Mouse (Mus musculus) forebrain, postnatal 0 days (tissue): Measurements from ENCODE around the gene Kif2b. TPM values are rescaled to one million over a fixed set of nuclear protein-coding genes. Genes with fewer than 3 reads are reported as not detected.

Source experiments
- ATAC-seq: fragments of 200-750 bp; cut with Nextera tagmentation; 2 replicates; pipeline ENCODE4 v1.8.0; 2017; ENCODE audit warnings: mild to moderate bottlenecking, moderate library complexity
- DNase-seq: peaks from one replicate; pipeline ENCODE4 v3.0.0-alpha.2; 2015
- H3K27ac ChIP-seq: fragments of 300-500 bp; sonication (generic); 2 replicates; pipeline ENCODE4 v1.5.1; 2014; ENCODE audit warnings: low read depth, mild to moderate bottlenecking, antibody characterized with exemption, low read length, moderate library complexity, mixed read lengths
- H3K27me3 ChIP-seq: fragments of 300-500 bp; sonication (generic); 2 replicates; pipeline ENCODE4 v1.6.1; 2014; ENCODE audit warnings: mild to moderate bottlenecking, low read length, mixed read lengths; ENCODE audit not compliant: insufficient read depth
- H3K36me3 ChIP-seq: fragments of 300-500 bp; sonication (generic); 2 replicates; pipeline ENCODE4 v1.6.1; 2014; ENCODE audit warnings: mild to moderate bottlenecking, moderate library complexity; ENCODE audit not compliant: insufficient read depth
- H3K4me1 ChIP-seq: fragments of 300-500 bp; sonication (generic); 2 replicates; pipeline ENCODE4 v1.6.1; 2014; ENCODE audit warnings: antibody characterized with exemption; ENCODE audit not compliant: insufficient read depth
- H3K4me2 ChIP-seq: fragments of 300-500 bp; sonication (generic); 2 replicates; pipeline ENCODE4 v1.6.1; 2014; ENCODE audit warnings: low read depth, mild to moderate bottlenecking, moderate library complexity
- H3K4me3 ChIP-seq: fragments of 300-500 bp; sonication (generic); 2 replicates; pipeline ENCODE4 v1.5.1; 2014; ENCODE audit warnings: low read depth, low read length, mixed read lengths
- H3K9ac ChIP-seq: fragments of 300-500 bp; sonication (generic); 2 replicates; pipeline ENCODE4 v1.6.1; 2014; ENCODE audit warnings: mild to moderate bottlenecking
- H3K9me3 ChIP-seq: fragments of 300-500 bp; sonication (generic); 2 replicates; pipeline ENCODE4 v1.6.1; 2016; ENCODE audit warnings: low read length
- CTCF ChIP-seq: sonication (generic); IDR thresholded peaks from 2 replicates; pipeline ENCODE4 v1.5.1; 2016; ENCODE audit warnings: antibody characterized with exemption, control low read depth, low read depth
- WGBS: fragments of 180-500 bp; shearing (Covaris S2); extraction: QIAGEN DNeasy Blood & Tissue Kit; methylation state at CpG from one replicate; pipeline ENCODE4 v1.1.7; 2014; 5-methylcytosine and 5-hydroxymethylcytosine counted together
- polyA plus RNA-seq: library from polyadenylated mRNA; unstranded; fragments of >200 nt; fragmentation: Nextera tagmentation; extraction: Ambion mirVana; gene quantifications from 2 replicates; pipeline ENCODE4 v1.2.1, GENCODE M21; 2015
- total RNA-seq: library from RNA; depleted of rRNA; stranded (reverse); fragments of >200 nt; gene quantifications from 2 replicates; pipeline ENCODE4 v1.2.3, GENCODE M21; 2014; rRNA removed

Kif2b gene
- total RNA-seq, result not detected in 2 replicates
- not detected in 2 replicates for polyA plus RNA-seq

- ATAC-seq, result no peak
- WGBS, result 83% methylated on average over 9 of the region's 9 CpGs
- no peaks in the 10 kb centered on the region for H3K9me3 ChIP-seq
- H3K4me3 ChIP-seq, result no peak within 1 kb of the TSS
- no peaks in the 10 kb centered on the region for H3K36me3 ChIP-seq
- no peak within 1 kb of the TSS for H3K4me2 ChIP-seq
- no peak for DNase-seq
- no peak within 1 kb of the TSS for H3K27ac ChIP-seq
- no peak within 1 kb of the TSS for H3K9ac ChIP-seq
- H3K27me3 ChIP-seq, result no peaks in the 10 kb centered on the region
- H3K4me1 ChIP-seq, result no peaks in the 10 kb centered on the region
- TF ChIP-seq CTCF, result no peak
Measured at GRCm38 (mm10) chr11:91577317-91577716, at the start of gene Kif2b. Kif2b (minus strand) TSS chr11:91577558.

DNA sequence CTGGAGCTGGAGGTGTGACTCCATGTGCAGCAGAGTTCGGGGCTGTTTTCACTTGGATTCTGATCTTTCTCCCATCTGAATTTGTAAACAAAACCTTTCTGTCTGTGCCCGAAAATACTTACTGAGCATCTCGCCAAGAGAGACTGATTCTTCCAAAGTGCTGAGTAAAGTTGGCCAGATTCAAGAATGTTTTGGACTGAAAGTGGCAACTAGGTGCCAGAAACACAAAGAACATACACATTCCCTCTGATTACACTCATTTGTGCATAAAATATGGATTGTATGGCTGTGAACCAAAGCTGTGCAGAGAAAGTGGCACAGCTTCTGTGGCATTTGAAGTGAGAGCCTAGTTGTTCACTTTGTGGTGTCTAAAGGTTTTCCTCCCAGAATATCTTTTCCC is 15.7 kb upstream of the Kif2b start:
- no peaks in the 10 kb centered on the region for H3K4me1 ChIP-seq
- H3K4me2 ChIP-seq, result no peak overlapping the region
- DNase-seq, result peak; percentile 83
- H3K27me3 ChIP-seq, result no peaks in the 10 kb centered on the region
- no peaks in the 10 kb centered on the region for H3K36me3 ChIP-seq
- H3K4me3 ChIP-seq, result no peak overlapping the region
- peak; percentile 23; the same call in 1 of the 2 replicates for ATAC-seq
- WGBS, result 27% methylated on average over 3 of the region's 3 CpGs
- no peak overlapping the region for H3K9ac ChIP-seq
- no peaks in the 10 kb centered on the region for H3K9me3 ChIP-seq
- TF ChIP-seq CTCF, result no peak
- H3K27ac ChIP-seq, result no peak overlapping the region

GRCm38 (mm10) chr11:91576856-91577255 is 502 bp downstream of the Kif2b start:
- no peak for DNase-seq
- WGBS, result 91% methylated on average over 19 of the region's 19 CpGs
- no peak for ATAC-seq
- TF ChIP-seq CTCF, result no peak
- Histone ChIP-seq H3K9me3 (no peaks in the 10 kb centered on the region), H3K27ac (no peak overlapping the region), H3K4me1 (no peaks in the 10 kb centered on the region), H3K9ac (no peak overlapping the region), H3K4me3 (no peak overlapping the region), H3K4me2 (no peak overlapping the region), H3K36me3 (no peaks in the 10 kb centered on the region), H3K27me3 (no peaks in the 10 kb centered on the region)

DNA sequence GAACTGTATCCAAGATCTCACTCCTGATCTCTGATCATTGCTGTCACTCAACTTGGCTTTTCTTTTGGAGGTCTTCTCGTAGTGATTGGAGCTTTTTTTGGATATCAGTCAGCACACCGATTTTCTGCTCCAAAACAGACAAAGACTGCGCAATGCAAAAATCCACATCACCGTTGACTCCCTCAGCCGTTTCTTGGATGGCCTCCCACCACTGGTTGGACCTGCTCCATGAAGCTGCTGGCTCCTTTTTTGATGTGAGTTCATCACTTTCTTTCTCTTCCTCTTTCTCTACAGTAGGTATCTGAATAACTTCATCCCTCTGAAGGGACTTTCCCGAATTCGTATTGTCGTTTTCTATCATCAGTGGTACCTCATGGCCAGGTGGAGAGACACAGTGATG is 2.0 kb downstream of the Kif2b start:
- no peaks in the 10 kb centered on the region for H3K36me3 ChIP-seq
- H3K4me2 ChIP-seq, result no peak overlapping the region
- DNase-seq (no peak), ATAC-seq (no peak)
- TF ChIP-seq CTCF, result no peak
- H3K9me3 ChIP-seq, result no peaks in the 10 kb centered on the region
- no peaks in the 10 kb centered on the region for H3K4me1 ChIP-seq
- 80% methylated on average over 8 of the region's 8 CpGs for WGBS
- no peak overlapping the region for H3K27ac ChIP-seq
- H3K27me3 ChIP-seq, result no peaks in the 10 kb centered on the region
- H3K4me3 ChIP-seq, result no peak overlapping the region
- no peak overlapping the region for H3K9ac ChIP-seq

GRCm38 (mm10) chr11:91574477-91574876 is 2.9 kb downstream of the Kif2b start:
- H3K4me2 ChIP-seq, result no peak overlapping the region
- no peak for TF ChIP-seq CTCF
- no peak overlapping the region for H3K4me3 ChIP-seq
- DNase-seq (no peak), ATAC-seq (no peak)
- H3K36me3 ChIP-seq, result no peaks in the 10 kb centered on the region
- H3K27me3 ChIP-seq, result no peaks in the 10 kb centered on the region
- no peak overlapping the region for H3K9ac ChIP-seq
- WGBS, result 82% methylated on average over 3 of the region's 3 CpGs
- no peaks in the 10 kb centered on the region for H3K9me3 ChIP-seq
- no peaks in the 10 kb centered on the region for H3K4me1 ChIP-seq
- no peak overlapping the region for H3K27ac ChIP-seq

GRCm38 (mm10) chr11:91530737-91531136 is 46.6 kb downstream of the Kif2b start:
- Histone ChIP-seq H3K9me3 (no peaks in the 10 kb centered on the region), H3K36me3 (no peaks in the 10 kb centered on the region), H3K4me3 (no peak overlapping the region), H3K9ac (no peak overlapping the region), H3K4me2 (no peak overlapping the region), H3K4me1 (no peaks in the 10 kb centered on the region), H3K27me3 (no peaks in the 10 kb centered on the region), H3K27ac (no peak overlapping the region)
- TF ChIP-seq CTCF, result no peak
- 62% methylated on average over 4 of the region's 4 CpGs for WGBS
- no peak for DNase-seq
- no peak for ATAC-seq
